Mouse (Mus musculus): Measurements from ENCODE around the gene Sp7.

- TF ChIP-seq CTCF (IDR thresholded peaks at IDR 0.05; ENCODE audit: low read depth), result no peak
- no peak for TF ChIP-seq EP300 (optimal IDR thresholded peaks at IDR 0.05)
Measured at GRCm38 (mm10) chr15:102335254-102335653, 31.7 kb downstream of the Sp7 start.
